Mouse (Mus musculus) erythroblast, embryonic 14.5 days (primary cell): Measurements from ENCODE around the gene Myo18b.

Experiments used
- GATA1 ChIP-seq: IDR thresholded peaks from 2 replicates; pipeline ENCODE4 v1.6.1; 2012; ENCODE audit warnings: low read length, inconsistent platforms, mixed read lengths
- TAL1 ChIP-seq: IDR thresholded peaks from 3 replicates; pipeline ENCODE4 v1.6.1; 2012; ENCODE audit warnings: low read length, inconsistent platforms, mixed read lengths

DNA sequence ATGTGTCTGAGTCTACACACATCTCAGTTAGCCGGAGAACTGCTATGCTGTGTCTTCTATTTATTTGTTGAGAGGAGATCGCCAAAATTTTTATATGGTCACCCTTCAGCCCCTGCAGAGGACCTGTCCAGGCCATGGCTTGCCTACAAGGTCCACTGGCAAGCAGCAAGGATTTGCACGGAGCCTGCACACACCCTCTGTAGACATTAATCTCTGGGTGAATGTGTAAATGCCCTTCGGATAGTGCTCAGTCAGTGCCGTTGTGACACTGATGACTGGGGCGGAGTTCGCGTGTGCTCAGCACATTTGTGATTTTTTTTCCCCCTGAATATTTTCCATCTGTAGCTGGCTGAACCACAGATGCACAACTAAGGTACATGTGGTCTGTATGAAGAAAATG, 28.6 kb upstream of the Myo18b start:
- TF ChIP-seq GATA1 (no peak), TAL1 (no peak)
